Mouse (Mus musculus) adrenal gland, adult 8-10 months (tissue): ENCODE data around the gene Slc20a1. TPM values are rescaled to one million over a fixed set of nuclear protein-coding genes. Genes with fewer than 3 reads are reported as not detected.

Source experiments
- DNase-seq: peaks from one replicate; pipeline ENCODE4 v3.0.0; 2022
- total RNA-seq, 4 experiments: library from RNA; stranded (reverse); gene quantifications; 2 replicates each; pipeline ENCODE4 v1.2.4; 2022

Gene Slc20a1
- total RNA-seq, 4 experiments from 2014 or later = 14.9 to 27.6 (median 22.8) TPM

DNA sequence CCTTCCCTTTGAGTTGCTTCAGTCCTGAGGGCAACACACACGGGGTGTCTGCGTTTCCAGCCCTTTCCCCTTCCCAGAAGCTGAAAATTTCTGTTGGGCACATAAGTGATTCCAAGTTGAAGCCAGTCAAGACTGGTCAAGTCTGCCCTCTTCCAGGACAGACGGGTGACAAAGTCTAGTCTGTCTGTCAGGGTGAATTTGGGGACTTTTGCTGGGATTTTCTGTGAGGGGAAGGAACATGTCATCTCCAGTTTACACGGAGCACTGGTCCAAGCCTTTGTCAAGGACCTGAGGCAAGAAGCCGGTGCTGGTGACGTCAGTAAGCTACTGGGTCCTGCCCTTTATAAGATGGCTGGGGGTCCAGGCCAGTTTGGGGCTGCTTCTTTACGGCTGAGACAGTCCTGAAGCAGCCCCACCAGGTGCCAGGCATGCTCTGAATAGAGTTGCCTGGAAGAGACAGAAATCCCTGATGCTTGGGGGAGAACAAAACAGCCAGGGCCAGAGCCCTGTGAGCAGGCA lies 28.5 kb downstream of the Slc20a1 start:
- DNase-seq = no peak

DNA sequence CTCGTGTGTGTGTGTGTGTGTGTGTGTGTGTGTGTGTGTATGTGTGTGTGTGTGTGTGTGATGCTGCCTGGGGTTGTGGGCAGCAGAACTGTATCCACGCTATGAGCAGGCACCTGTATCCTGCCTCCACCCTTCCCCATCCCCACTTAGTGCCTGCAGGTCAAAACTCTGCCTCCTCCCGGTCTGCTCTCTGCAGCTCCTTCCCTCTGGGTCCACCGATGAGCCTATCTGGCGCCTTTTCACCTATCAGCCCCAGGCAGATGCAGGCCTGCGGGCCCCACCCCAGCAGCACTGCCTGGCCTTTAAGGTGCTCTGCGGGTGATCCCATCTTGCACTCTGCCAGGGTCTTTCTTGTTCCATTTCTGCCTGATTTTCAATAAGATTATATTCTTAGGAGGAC lies 29.1 kb downstream of the Slc20a1 start:
- DNase-seq = no peak

- no peak for DNase-seq
Observed at GRCm38 (mm10) chr2:129228571-129228970, 30.0 kb downstream of the Slc20a1 start.

- no peak for DNase-seq
Observed at GRCm38 (mm10) chr2:129229316-129229715, 30.8 kb downstream of the Slc20a1 start.

DNA sequence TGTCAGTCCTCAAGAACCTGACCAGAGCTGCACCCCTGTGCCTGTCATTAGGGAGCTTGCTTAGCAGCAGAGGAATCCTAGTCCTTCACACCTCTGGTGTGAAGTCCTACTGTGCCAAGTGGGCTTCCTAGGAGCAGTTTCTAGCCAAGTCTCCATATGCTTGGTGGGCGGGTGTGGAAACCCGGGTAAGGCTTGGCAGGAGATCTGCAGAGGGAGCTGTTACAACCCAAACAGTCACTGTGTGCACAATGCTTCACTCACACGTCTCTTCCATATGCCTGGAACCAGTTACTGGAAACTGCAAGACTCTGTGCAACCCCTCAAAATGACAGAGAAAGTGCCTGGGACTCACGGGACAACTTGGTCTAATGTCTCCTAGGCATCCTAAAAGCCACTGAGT lies 33.5 kb downstream of the Slc20a1 start:
- DNase-seq = no peak

- DNase-seq = no peak
Observed at GRCm38 (mm10) chr2:129232484-129232883, 33.9 kb downstream of the Slc20a1 start.

DNA sequence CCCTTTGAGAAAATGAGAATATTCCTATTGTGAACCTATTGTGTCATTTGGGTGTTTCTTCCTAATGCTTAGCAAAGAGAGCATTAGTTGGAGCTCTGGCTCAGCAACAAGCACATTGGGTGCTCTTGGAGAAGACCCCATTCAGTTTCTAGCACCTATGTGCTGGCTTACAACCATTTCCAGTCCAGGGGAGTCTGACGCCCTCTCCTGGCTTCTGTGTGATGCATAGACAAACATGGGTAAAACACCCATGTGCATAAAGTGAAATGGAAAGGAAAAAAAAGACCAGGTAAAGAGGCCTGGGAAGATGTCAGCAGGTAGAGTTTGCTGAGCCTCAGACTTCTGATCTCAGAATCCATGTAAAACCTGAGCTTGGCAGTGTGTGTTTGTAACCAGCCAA lies 34.7 kb downstream of the Slc20a1 start:
- DNase-seq = no peak

GRCm38 (mm10) chr2:129233803-129234477 lies 35.4 kb downstream of the Slc20a1 start:
- DNase-seq = no peak

DNA sequence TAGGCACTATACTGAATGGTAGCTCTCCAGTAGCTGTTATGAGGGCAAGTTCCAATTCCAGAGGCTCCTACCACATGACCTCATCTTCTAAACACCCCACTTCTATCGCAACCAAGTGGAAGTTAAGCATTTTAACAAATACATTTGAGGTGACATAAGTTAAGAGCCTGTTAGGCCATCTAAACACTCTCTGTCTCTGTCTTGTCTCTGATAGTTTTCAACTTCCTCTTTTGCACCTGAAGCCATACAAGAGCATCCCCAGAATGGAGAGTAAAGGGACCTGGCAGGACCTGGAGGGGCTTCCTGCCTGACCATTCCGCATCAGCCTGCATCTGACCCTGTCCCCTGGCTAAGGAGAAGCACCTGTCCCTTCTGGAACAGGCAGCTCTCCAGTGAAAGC lies 36.2 kb downstream of the Slc20a1 start:
- no peak for DNase-seq

- DNase-seq = no peak
Observed at GRCm38 (mm10) chr2:129236526-129236925, 38.0 kb downstream of the Slc20a1 start.

GRCm38 (mm10) chr2:129240726-129241432 lies 42.3 kb downstream of the Slc20a1 start:
- no peak for DNase-seq

GRCm38 (mm10) chr2:129241845-129242833 lies 43.6 kb downstream of the Slc20a1 start:
- DNase-seq = no peak

DNA sequence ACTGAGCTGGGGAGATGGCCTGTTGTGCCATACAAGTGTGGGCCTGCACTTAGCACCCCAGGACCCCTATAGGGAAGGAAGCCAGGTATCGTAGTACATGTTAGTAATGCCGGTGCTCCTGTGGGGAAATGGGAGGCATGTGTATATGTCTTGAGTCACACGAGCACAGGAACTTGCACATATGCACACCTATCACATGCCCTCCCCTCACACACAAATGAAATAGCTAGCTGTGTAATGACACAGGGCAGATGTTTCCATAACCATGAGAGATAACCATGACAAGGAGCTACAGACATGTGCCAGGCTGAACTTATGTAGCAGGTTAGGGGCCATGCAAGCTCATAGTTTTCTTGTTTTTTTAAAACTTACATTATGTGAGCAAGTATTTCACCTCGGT lies 44.4 kb downstream of the Slc20a1 start:
- DNase-seq = no peak

- DNase-seq = no peak
Observed at GRCm38 (mm10) chr2:129243786-129244185, 45.2 kb downstream of the Slc20a1 start.

- DNase-seq = no peak
Observed at GRCm38 (mm10) chr2:129244446-129245120, 46.0 kb downstream of the Slc20a1 start.

GRCm38 (mm10) chr2:129245618-129246017 lies 47.1 kb downstream of the Slc20a1 start:
- no peak for DNase-seq

GRCm38 (mm10) chr2:129246436-129246835 lies 47.9 kb downstream of the Slc20a1 start:
- DNase-seq = no peak

DNA sequence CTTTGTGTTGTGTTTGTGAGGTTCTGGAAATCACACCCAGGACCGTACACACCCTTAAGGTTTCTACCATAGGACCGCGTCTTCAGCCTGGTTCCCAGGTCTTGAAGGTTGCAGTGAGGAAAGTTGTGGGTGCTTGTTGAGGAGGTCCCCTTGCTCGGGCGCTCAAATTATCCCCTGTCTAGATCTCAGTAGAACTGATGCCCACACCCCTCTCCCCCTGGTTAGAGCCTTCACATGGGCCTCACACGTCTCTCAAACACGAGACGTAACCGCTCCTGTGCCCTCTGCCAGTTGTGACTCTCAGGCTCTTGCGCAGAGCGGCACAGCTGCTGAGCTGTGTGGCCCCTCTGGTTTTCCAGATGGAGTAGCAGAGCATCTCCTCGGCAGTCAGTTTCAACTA lies 48.4 kb downstream of the Slc20a1 start:
- no peak for DNase-seq

GRCm38 (mm10) chr2:129247707-129248121 lies 49.1 kb downstream of the Slc20a1 start:
- no peak for DNase-seq

GRCm38 (mm10) chr2:129249321-129249720 lies 50.8 kb downstream of the Slc20a1 start:
- DNase-seq = no peak

- no peak for DNase-seq
Observed at GRCm38 (mm10) chr2:129252836-129253630, 54.5 kb downstream of the Slc20a1 start.
